Mouse (Mus musculus) heart, embryonic 11.5 days (tissue): ENCODE results near the gene Tff2. TPM values are rescaled to one million over a fixed set of nuclear protein-coding genes. Genes with fewer than 3 reads are reported as not detected.

ENCODE experiments used
- ATAC-seq: fragments of 200-750 bp; cut with Nextera tagmentation; replicated peaks from 2 replicates; pipeline ENCODE4 v1.8.0; 2017; ENCODE audit warnings: moderate library complexity; ENCODE audit not compliant: insufficient number of reproducible peaks, low FRiP score, low TSS enrichment
- H3K27ac ChIP-seq: fragments of 300-500 bp; sonication (generic); 2 replicates; pipeline ENCODE4 v1.5.1; 2014; ENCODE audit warnings: mild to moderate bottlenecking, low read depth, low read length
- H3K27me3 ChIP-seq: fragments of 300-500 bp; sonication (generic); 2 replicates; pipeline ENCODE4 v1.6.1; 2014; ENCODE audit warnings: mild to moderate bottlenecking, low read length, mixed read lengths; ENCODE audit not compliant: control insufficient read depth, insufficient read depth
- H3K36me3 ChIP-seq: fragments of 300-500 bp; sonication (generic); 2 replicates; pipeline ENCODE4 v1.6.1; 2014; ENCODE audit warnings: mild to moderate bottlenecking, low read length, moderate library complexity, mixed read lengths; ENCODE audit not compliant: control insufficient read depth, insufficient read depth
- H3K4me1 ChIP-seq: fragments of 300-500 bp; sonication (generic); 2 replicates; pipeline ENCODE4 v1.6.1; 2014; ENCODE audit warnings: low read length; ENCODE audit not compliant: control insufficient read depth, insufficient read depth
- H3K4me2 ChIP-seq: fragments of 300-500 bp; sonication (generic); 2 replicates; pipeline ENCODE4 v1.6.1; 2014; ENCODE audit warnings: mild to moderate bottlenecking, moderate library complexity
- H3K4me3 ChIP-seq: fragments of 300-500 bp; sonication (generic); 2 replicates; pipeline ENCODE4 v1.5.1; 2014; ENCODE audit warnings: low read depth, low read length
- H3K9ac ChIP-seq: fragments of 300-500 bp; sonication (generic); 2 replicates; pipeline ENCODE4 v1.6.1; 2014; ENCODE audit warnings: mild to moderate bottlenecking, low read depth, low read length, moderate library complexity
- H3K9me3 ChIP-seq: fragments of 300-500 bp; sonication (generic); replicated peaks from 2 replicates; pipeline ENCODE4 v1.6.1; 2016; ENCODE audit warnings: low read length; ENCODE audit not compliant: control insufficient read depth
- WGBS: fragments of 180-500 bp; shearing (Covaris S2); extraction: QIAGEN DNeasy Blood & Tissue Kit; methylation state at CpG from one replicate; pipeline ENCODE4 v1.1.7; 2014; ENCODE audit not compliant: insufficient replicate concordance; 5-methylcytosine and 5-hydroxymethylcytosine counted together
- polyA plus RNA-seq: library from polyadenylated mRNA; unstranded; fragments of >200 nt; fragmentation: Nextera tagmentation; extraction: Ambion mirVana; gene quantifications from 2 replicates; pipeline ENCODE4 v1.2.1, GENCODE M21; 2014

Tff2 gene
- polyA plus RNA-seq, 1 experiment from 2014 or later = not detected

- Histone ChIP-seq H3K36me3 (no peaks in the 10 kb centered on the region), H3K4me2 (no peak overlapping the region), H3K9me3 (no peaks in the 10 kb centered on the region), H3K27me3 (no peaks in the 10 kb centered on the region), H3K4me3 (no peak overlapping the region), H3K27ac (no peak overlapping the region), H3K9ac (no peak overlapping the region), H3K4me1 (peaks cover 4% of the 10 kb centered on the region; the same call in 1 of the 2 replicates)
- WGBS = 73% methylated on average over 5 of the region's 5 CpGs
- no peak for ATAC-seq
These were observed 8.4 kb upstream of the Tff2 start for GRCm38 (mm10) chr17:31152512-31152911.

- H3K4me1 ChIP-seq = no peaks in the 10 kb centered on the region
- no peak overlapping the region for H3K4me2 ChIP-seq
- no peaks in the 10 kb centered on the region for H3K27me3 ChIP-seq
- H3K27ac ChIP-seq = no peak overlapping the region
- H3K4me3 ChIP-seq = no peak overlapping the region
- no peak for ATAC-seq
- WGBS = 79% methylated on average over 9 of the region's 9 CpGs
- H3K9me3 ChIP-seq = no peaks in the 10 kb centered on the region
- H3K9ac ChIP-seq = no peak overlapping the region
- H3K36me3 ChIP-seq = no peaks in the 10 kb centered on the region
These were observed 1.9 kb upstream of the Tff2 start for GRCm38 (mm10) chr17:31145998-31146397.

- no peaks in the 10 kb centered on the region for H3K4me1 ChIP-seq
- ATAC-seq = no peak
- no peak overlapping the region for H3K4me3 ChIP-seq
- WGBS = 83% methylated on average over 7 of the region's 7 CpGs
- H3K9ac ChIP-seq = no peak overlapping the region
- no peaks in the 10 kb centered on the region for H3K9me3 ChIP-seq
- H3K36me3 ChIP-seq = no peaks in the 10 kb centered on the region
- H3K27ac ChIP-seq = no peak overlapping the region
- no peaks in the 10 kb centered on the region for H3K27me3 ChIP-seq
- no peak overlapping the region for H3K4me2 ChIP-seq
These were observed 2.0 kb downstream of the Tff2 start for GRCm38 (mm10) chr17:31142116-31142515.

GRCm38 (mm10) chr17:31138398-31138797, 5.7 kb downstream of the Tff2 start:
- no peak overlapping the region for H3K4me2 ChIP-seq
- H3K36me3 ChIP-seq = no peaks in the 10 kb centered on the region
- no peak for ATAC-seq
- H3K27ac ChIP-seq = no peak overlapping the region
- H3K4me3 ChIP-seq = no peak overlapping the region
- H3K9me3 ChIP-seq = no peaks in the 10 kb centered on the region
- no peaks in the 10 kb centered on the region for H3K27me3 ChIP-seq
- no peak overlapping the region for H3K9ac ChIP-seq
- 16% methylated on average over 5 of the region's 5 CpGs for WGBS
- H3K4me1 ChIP-seq = no peaks in the 10 kb centered on the region

GRCm38 (mm10) chr17:31136821-31137220, 7.3 kb downstream of the Tff2 start:
- H3K36me3 ChIP-seq = no peaks in the 10 kb centered on the region
- H3K4me1 ChIP-seq = no peaks in the 10 kb centered on the region
- H3K9ac ChIP-seq = no peak overlapping the region
- no peak overlapping the region for H3K27ac ChIP-seq
- no peaks in the 10 kb centered on the region for H3K27me3 ChIP-seq
- no peak overlapping the region for H3K4me3 ChIP-seq
- H3K9me3 ChIP-seq = no peaks in the 10 kb centered on the region
- no peak for ATAC-seq
- WGBS = 80% methylated on average over 1 of the region's 1 CpGs
- H3K4me2 ChIP-seq = no peak overlapping the region

GRCm38 (mm10) chr17:31136291-31136690, 7.8 kb downstream of the Tff2 start:
- Histone ChIP-seq H3K9ac (no peak overlapping the region), H3K9me3 (no peaks in the 10 kb centered on the region), H3K4me1 (no peaks in the 10 kb centered on the region), H3K27me3 (no peaks in the 10 kb centered on the region), H3K4me3 (no peak overlapping the region), H3K36me3 (no peaks in the 10 kb centered on the region), H3K4me2 (no peak overlapping the region), H3K27ac (no peak overlapping the region)
- no peak for ATAC-seq
- WGBS = 50% methylated on average over 3 of the region's 3 CpGs

GRCm38 (mm10) chr17:31134913-31135312, 9.2 kb downstream of the Tff2 start:
- Histone ChIP-seq H3K4me3 (no peak overlapping the region), H3K27me3 (no peaks in the 10 kb centered on the region), H3K9ac (no peak overlapping the region), H3K9me3 (no peaks in the 10 kb centered on the region), H3K36me3 (no peaks in the 10 kb centered on the region), H3K4me2 (no peak overlapping the region), H3K27ac (no peak overlapping the region), H3K4me1 (no peaks in the 10 kb centered on the region)
- 65% methylated on average over 6 of the region's 6 CpGs for WGBS
- no peak for ATAC-seq

GRCm38 (mm10) chr17:31133776-31134175, 10.3 kb downstream of the Tff2 start:
- WGBS = 66% methylated on average over 15 of the region's 15 CpGs
- no peak overlapping the region for H3K27ac ChIP-seq
- H3K4me1 ChIP-seq = no peaks in the 10 kb centered on the region
- no peak for ATAC-seq
- H3K36me3 ChIP-seq = no peaks in the 10 kb centered on the region
- H3K9ac ChIP-seq = no peak overlapping the region
- no peaks in the 10 kb centered on the region for H3K9me3 ChIP-seq
- H3K4me2 ChIP-seq = no peak overlapping the region
- no peak overlapping the region for H3K4me3 ChIP-seq
- H3K27me3 ChIP-seq = no peaks in the 10 kb centered on the region

- H3K27ac ChIP-seq = no peak overlapping the region
- no peaks in the 10 kb centered on the region for H3K4me1 ChIP-seq
- H3K36me3 ChIP-seq = no peaks in the 10 kb centered on the region
- H3K9ac ChIP-seq = no peak overlapping the region
- 78% methylated on average over 10 of the region's 10 CpGs for WGBS
- ATAC-seq = no peak
- H3K4me2 ChIP-seq = no peak overlapping the region
- no peak overlapping the region for H3K4me3 ChIP-seq
- H3K27me3 ChIP-seq = 0 out of 2 replicates have a peak, but pooled peaks cover 7% of the 10 kb centered on the region
- H3K9me3 ChIP-seq = no peaks in the 10 kb centered on the region
These were observed 12.7 kb downstream of the Tff2 start for GRCm38 (mm10) chr17:31131269-31131821.
